Mouse (Mus musculus) gastrocnemius, postnatal 14 days (tissue): ENCODE data around the gene Smoc2. TPM values are rescaled to one million over a fixed set of nuclear protein-coding genes. Genes with fewer than 3 reads are reported as not detected.

Experiments
- DNase-seq: peaks from one replicate; pipeline ENCODE4 v3.0.0; 2021; ENCODE audit warnings: mixed read lengths
- intact Hi-C: fragments of 180-260 bp; cut with DNase I; formaldehyde crosslinking; loops from one replicate; pipeline ENCODE4 v1.15.1; 2025; ENCODE audit warnings: low total_unique reads
- long read RNA-seq, 2 experiments: library from polyadenylated mRNA; stranded (forward); transcript quantifications; one replicate each; pipeline ENCODE4 v2.0.0; 2021
- total RNA-seq, 2 experiments: library from RNA; stranded (reverse); gene quantifications; 2 replicates each; pipeline ENCODE4 v1.2.3; 2021

Smoc2 gene
- 10 to 100 TPM; 59.7 to 74.4 TPM for total RNA-seq
- long read RNA-seq, experiment 1, transcript Smoc2-204 (13 exons, 2,817 nt): minor isoform, 5 of 131 reads
- long read RNA-seq, experiment 1, transcript Smoc2-201 (13 exons, 2,832 nt): major isoform, 114 of 131 reads
- long read RNA-seq, experiment 1, partial matches to known transcripts: 6 of 131 reads
- long read RNA-seq, experiment 1, other reads (novel, unspliced or antisense): 6 of 131 reads
- long read RNA-seq, experiment 2, transcript Smoc2-204 (13 exons, 2,817 nt): minor isoform, 7 of 139 reads
- long read RNA-seq, experiment 2, transcript Smoc2-201 (13 exons, 2,832 nt): major isoform, 117 of 139 reads
- long read RNA-seq, experiment 2, partial matches to known transcripts: 8 of 139 reads
- long read RNA-seq, experiment 2, other reads (novel, unspliced or antisense): 7 of 139 reads

- intact Hi-C loops: no loop called here
- DNase-seq: peak; percentile 69
Observed at GRCm38 (mm10) chr17:14279177-14279965, at the start of gene Smoc2. Gene Smoc2, plus strand, starts transcription at chr17:14279506.

- DNase-seq: peak; percentile 20
- intact Hi-C loops: loop anchor here (10.0 kb wide), 1 partner anchor 674 kb away; no protein-coding TSS in a partner anchor
Observed at GRCm38 (mm10) chr17:14230698-14231430, 48.4 kb upstream of the Smoc2 start.

- intact Hi-C loops: loop anchor here (2.0 to 10.0 kb wide), 3 partner anchors 54 to 672 kb away; no protein-coding TSS in a partner anchor
- peak; percentile 81 for DNase-seq
Observed at GRCm38 (mm10) chr17:14232629-14233028, 46.7 kb upstream of the Smoc2 start.

- DNase-seq: no peak
- intact Hi-C loops: loop anchor here (2.0 to 10.0 kb wide), 3 partner anchors 53 to 671 kb away; no protein-coding TSS in a partner anchor
Observed at GRCm38 (mm10) chr17:14233658-14234057, 45.6 kb upstream of the Smoc2 start.

- intact Hi-C loops: loop anchor here (10.0 kb wide), 1 partner anchor 670 kb away; no protein-coding TSS in a partner anchor
- no peak for DNase-seq
Observed at GRCm38 (mm10) chr17:14234774-14235389, 44.4 kb upstream of the Smoc2 start.

GRCm38 (mm10) chr17:14237134-14237533 is 42.2 kb upstream of the Smoc2 start:
- intact Hi-C loops: loop anchor here (10.0 kb wide), 1 partner anchor 668 kb away; no protein-coding TSS in a partner anchor
- no peak for DNase-seq

GRCm38 (mm10) chr17:14239960-14240359 is 39.3 kb upstream of the Smoc2 start:
- intact Hi-C loops: loop anchor here (2.0 to 10.0 kb wide), 2 partner anchors 281 to 665 kb away; no protein-coding TSS in a partner anchor
- no peak for DNase-seq

GRCm38 (mm10) chr17:14242634-14243033 is 36.7 kb upstream of the Smoc2 start:
- no peak for DNase-seq
- intact Hi-C loops: no loop called here

- intact Hi-C loops: no loop called here
- DNase-seq: peak; percentile 82
Observed at GRCm38 (mm10) chr17:14244195-14244965, 34.9 kb upstream of the Smoc2 start.

- DNase-seq: no peak
- intact Hi-C loops: no loop called here
Observed at GRCm38 (mm10) chr17:14246266-14246665, 33.0 kb upstream of the Smoc2 start.

GRCm38 (mm10) chr17:14247931-14248330 is 31.4 kb upstream of the Smoc2 start:
- DNase-seq: no peak
- intact Hi-C loops: no loop called here

- no peak for DNase-seq
- intact Hi-C loops: no loop called here
Observed at GRCm38 (mm10) chr17:14249595-14249994, 29.7 kb upstream of the Smoc2 start.

- DNase-seq: no peak
- intact Hi-C loops: no loop called here
Observed at GRCm38 (mm10) chr17:14250401-14250800, 28.9 kb upstream of the Smoc2 start.

- intact Hi-C loops: no loop called here
Observed at GRCm38 (mm10) chr17:14252456-14252855, 26.9 kb upstream of the Smoc2 start.

GRCm38 (mm10) chr17:14254616-14255015 is 24.7 kb upstream of the Smoc2 start:
- DNase-seq: no peak

More at GRCm38 (mm10) chr17:14252456-14252855, 26.9 kb upstream of the Smoc2 start:
- peak; percentile 50 for DNase-seq

GRCm38 (mm10) chr17:14257799-14258520 is 21.3 kb upstream of the Smoc2 start:
- no peak for DNase-seq
- intact Hi-C loops: no loop called here

More at GRCm38 (mm10) chr17:14254616-14255015, 24.7 kb upstream of the Smoc2 start:
- intact Hi-C loops: no loop called here

GRCm38 (mm10) chr17:14258906-14259305 is 20.4 kb upstream of the Smoc2 start:
- intact Hi-C loops: no loop called here
- no peak for DNase-seq

GRCm38 (mm10) chr17:14260966-14261365 is 18.3 kb upstream of the Smoc2 start:
- no peak for DNase-seq
- intact Hi-C loops: no loop called here
